Mouse (Mus musculus): ENCODE data around the gene Gm49380. TPM values are rescaled to one million over a fixed set of nuclear protein-coding genes. Genes with fewer than 3 reads are reported as not detected.

Gm49380 gene
- total and polyA plus RNA-seq, 2 experiments = 0.09 TPM; not detected in 1

- Histone ChIP-seq H3K4me3 (ENCODE audit: insufficient read depth, low read depth, low read length) (no peak overlapping the region), H3K4me1 (ENCODE audit: control insufficient read depth, insufficient read depth, low read length) (peaks cover 19% of the 10 kb centered on the region), H3K9ac (ENCODE audit: low read depth, low read length) (no peak overlapping the region), H3K79me2 (ENCODE audit: control insufficient read depth, insufficient read depth, low read length) (no peaks in the 10 kb centered on the region), H3K27ac (replicated peaks; ENCODE audit: insufficient read depth, low read depth, low read length) (no peak overlapping the region), H3K36me3 (ENCODE audit: control insufficient read depth, insufficient read depth, low read length) (no peaks in the 10 kb centered on the region), H3K27me3 (ENCODE audit: control insufficient read depth, insufficient read depth, low read length) (no peaks in the 10 kb centered on the region)
- TF ChIP-seq POLR2A (IDR thresholded peaks at IDR 0.05; ENCODE audit: extremely low read depth, insufficient read depth, low read length) (no peak), CTCF (IDR thresholded peaks at IDR 0.05; ENCODE audit: low read depth, low read length) (no peak)
- whole genome bisulfite sequencing = 83% methylated on average over 16 of the region's 16 CpGs
- DNase-seq (ENCODE audit: extremely low read depth, low read depth, low spot score) = no peak
Measured at GRCm38 (mm10) chr9:44075996-44076763, 37.1 kb downstream of the Gm49380 start.

- H3K27me3 ChIP-seq (ENCODE audit: control insufficient read depth, insufficient read depth, low read length) = no peaks in the 10 kb centered on the region
- no peak overlapping the region for H3K4me3 ChIP-seq (ENCODE audit: insufficient read depth, low read depth, low read length)
- no peaks in the 10 kb centered on the region for H3K79me2 ChIP-seq (ENCODE audit: control insufficient read depth, insufficient read depth, low read length)
- no peak for TF ChIP-seq CTCF (IDR thresholded peaks at IDR 0.05; ENCODE audit: low read depth, low read length)
- TF ChIP-seq POLR2A (IDR thresholded peaks at IDR 0.05; ENCODE audit: extremely low read depth, insufficient read depth, low read length) = no peak
- H3K9ac ChIP-seq (ENCODE audit: low read depth, low read length) = no peak overlapping the region
- no peaks in the 10 kb centered on the region for H3K36me3 ChIP-seq (ENCODE audit: control insufficient read depth, insufficient read depth, low read length)
- peaks cover 19% of the 10 kb centered on the region for H3K4me1 ChIP-seq (ENCODE audit: control insufficient read depth, insufficient read depth, low read length)
- no peak overlapping the region for H3K27ac ChIP-seq (replicated peaks; ENCODE audit: insufficient read depth, low read depth, low read length)
- no peak for DNase-seq (ENCODE audit: extremely low read depth, low read depth, low spot score)
- WGBS = 89% methylated on average over 24 of the region's 24 CpGs
Measured at GRCm38 (mm10) chr9:44075276-44075995, 37.9 kb downstream of the Gm49380 start.

- peak; percentile 54 for DNase-seq (ENCODE audit: extremely low read depth, low read depth, low spot score)
- Histone ChIP-seq H3K36me3 (ENCODE audit: control insufficient read depth, insufficient read depth, low read length) (no peaks in the 10 kb centered on the region), H3K79me2 (ENCODE audit: control insufficient read depth, insufficient read depth, low read length) (no peaks in the 10 kb centered on the region), H3K4me3 (ENCODE audit: insufficient read depth, low read depth, low read length) (no peak overlapping the region), H3K9ac (ENCODE audit: low read depth, low read length) (no peak overlapping the region), H3K27me3 (ENCODE audit: control insufficient read depth, insufficient read depth, low read length) (no peaks in the 10 kb centered on the region), H3K27ac (replicated peaks; ENCODE audit: insufficient read depth, low read depth, low read length) (no peak overlapping the region), H3K4me1 (ENCODE audit: control insufficient read depth, insufficient read depth, low read length) (peaks cover 19% of the 10 kb centered on the region)
- TF ChIP-seq CTCF (IDR thresholded peaks at IDR 0.05; ENCODE audit: low read depth, low read length) (peak; percentile 44), POLR2A (IDR thresholded peaks at IDR 0.05; ENCODE audit: extremely low read depth, insufficient read depth, low read length) (no peak)
- 61% methylated on average over 9 of the region's 9 CpGs for WGBS
Measured at GRCm38 (mm10) chr9:44074395-44075275, 38.7 kb downstream of the Gm49380 start.

- Histone ChIP-seq H3K36me3 (ENCODE audit: control insufficient read depth, insufficient read depth, low read length) (no peaks in the 10 kb centered on the region), H3K4me3 (ENCODE audit: insufficient read depth, low read depth, low read length) (no peak overlapping the region), H3K27me3 (ENCODE audit: control insufficient read depth, insufficient read depth, low read length) (no peaks in the 10 kb centered on the region), H3K4me1 (ENCODE audit: control insufficient read depth, insufficient read depth, low read length) (peaks cover 7% of the 10 kb centered on the region; the same call in 1 of the 2 replicates), H3K27ac (replicated peaks; ENCODE audit: insufficient read depth, low read depth, low read length) (no peak overlapping the region), H3K9ac (ENCODE audit: low read depth, low read length) (no peak overlapping the region), H3K79me2 (ENCODE audit: control insufficient read depth, insufficient read depth, low read length) (no peaks in the 10 kb centered on the region)
- no peak for TF ChIP-seq CTCF (IDR thresholded peaks at IDR 0.05; ENCODE audit: low read depth, low read length)
- TF ChIP-seq POLR2A (IDR thresholded peaks at IDR 0.05; ENCODE audit: extremely low read depth, insufficient read depth, low read length) = no peak
- DNase-seq (ENCODE audit: extremely low read depth, low read depth, low spot score) = no peak
- WGBS = 82% methylated on average over 5 of the region's 5 CpGs
Measured at GRCm38 (mm10) chr9:44073115-44073514, 40.2 kb downstream of the Gm49380 start.

GRCm38 (mm10) chr9:44072599-44072915 lies 40.7 kb downstream of the Gm49380 start:
- H3K79me2 ChIP-seq (ENCODE audit: control insufficient read depth, insufficient read depth, low read length) = no peaks in the 10 kb centered on the region
- H3K27ac ChIP-seq (replicated peaks; ENCODE audit: insufficient read depth, low read depth, low read length) = no peak overlapping the region
- H3K4me1 ChIP-seq (ENCODE audit: control insufficient read depth, insufficient read depth, low read length) = peaks cover 4% of the 10 kb centered on the region; the same call in 1 of the 2 replicates
- no peaks in the 10 kb centered on the region for H3K36me3 ChIP-seq (ENCODE audit: control insufficient read depth, insufficient read depth, low read length)
- WGBS = 72% methylated on average over 4 of the region's 4 CpGs
- H3K4me3 ChIP-seq (ENCODE audit: insufficient read depth, low read depth, low read length) = no peak overlapping the region
- TF ChIP-seq CTCF (IDR thresholded peaks at IDR 0.05; ENCODE audit: low read depth, low read length) (no peak), POLR2A (IDR thresholded peaks at IDR 0.05; ENCODE audit: extremely low read depth, insufficient read depth, low read length) (no peak)
- H3K27me3 ChIP-seq (ENCODE audit: control insufficient read depth, insufficient read depth, low read length) = no peaks in the 10 kb centered on the region
- no peak for DNase-seq (ENCODE audit: extremely low read depth, low read depth, low spot score)
- H3K9ac ChIP-seq (ENCODE audit: low read depth, low read length) = no peak overlapping the region

Data from liver, adult 2 months (tissue).